Mouse (Mus musculus) adrenal gland, postnatal 36 days (tissue): Measurements from ENCODE around the gene Olfr968. TPM values are rescaled to one million over a fixed set of nuclear protein-coding genes. Genes with fewer than 3 reads are reported as not detected.

ENCODE experiments used
- DNase-seq, 2 experiments: peaks; one replicate each; pipeline ENCODE4 v3.0.0; 2021; ENCODE audit warnings: mixed read lengths in 1 of 2
- long read RNA-seq, 2 experiments: library from polyadenylated mRNA; stranded (forward); transcript quantifications; one replicate each; pipeline ENCODE4 v2.0.0; 2021; ENCODE audit warnings: borderline sequencing depth in 2 of 2
- total RNA-seq, 2 experiments: library from RNA; stranded (reverse); gene quantifications; 2 replicates each; pipeline ENCODE4 v1.2.3; 2021

The Olfr968 gene
- total RNA-seq = not detected
- long read RNA-seq, experiment 1 = 0 reads
- long read RNA-seq, experiment 2 = 0 reads

DNA sequence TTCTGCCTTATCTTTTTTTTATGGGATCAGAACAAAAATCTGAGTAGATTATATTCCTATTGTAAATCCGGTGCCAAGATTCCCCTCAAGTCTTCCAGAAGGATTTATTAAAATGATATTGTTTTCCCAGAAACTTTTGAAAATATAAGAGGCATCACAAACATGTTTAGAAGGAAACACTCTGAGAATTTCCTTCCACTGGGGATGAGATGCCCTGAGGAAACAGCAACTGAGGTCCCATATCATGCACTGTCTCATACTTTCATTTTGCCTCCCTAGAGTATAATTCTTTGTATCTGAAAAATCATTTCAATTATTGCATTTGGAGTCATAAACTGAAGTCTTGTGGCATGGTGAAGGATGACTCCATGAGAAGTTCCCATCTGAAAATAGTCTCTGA, at the start of gene Olfr968:
Olfr968 (minus strand) TSS at position 101 of the 400 bp plus-strand sequence.
- DNase-seq = no peak

GRCm38 (mm10) chr9:39808560-39808959, 25.5 kb upstream of the Olfr968 start, which contains the start of gene Olfr970:
TSS of gene Olfr970 (plus strand) at chr9:39808860.
- DNase-seq = no peak

- DNase-seq = no peak
These were observed 7.5 kb upstream of the Olfr968 start, which contains the start of gene Olfr969 for GRCm38 (mm10) chr9:39790558-39790957. TSS of gene Olfr969 (plus strand) at chr9:39790945.

GRCm38 (mm10) chr9:39746428-39746827, 36.6 kb downstream of the Olfr968 start:
- DNase-seq = no peak

DNA sequence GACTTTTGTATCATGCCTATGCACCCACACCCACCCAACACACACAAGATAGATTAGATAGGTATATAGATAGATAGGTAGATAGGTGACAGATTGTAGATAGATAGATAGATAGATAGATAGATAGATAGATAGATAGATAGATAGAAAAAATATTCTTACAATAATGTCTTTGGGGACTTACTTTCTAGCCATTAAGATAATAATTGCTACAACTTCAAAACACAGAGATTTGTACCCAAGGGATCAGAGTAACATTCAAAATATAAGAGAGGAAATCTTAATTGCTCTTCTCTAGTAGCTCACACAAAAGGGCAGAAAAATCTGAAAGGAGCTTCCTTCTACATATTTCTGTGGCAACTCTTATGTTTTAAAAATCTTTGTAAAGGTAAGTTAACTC, 37.1 kb downstream of the Olfr968 start, which contains the start of gene Olfr967:
Olfr967 (plus strand) TSS at position 301 of the 400 bp plus-strand sequence.
- no peak for DNase-seq

GRCm38 (mm10) chr9:39740741-39741140, 42.3 kb downstream of the Olfr968 start:
- no peak for DNase-seq

DNA sequence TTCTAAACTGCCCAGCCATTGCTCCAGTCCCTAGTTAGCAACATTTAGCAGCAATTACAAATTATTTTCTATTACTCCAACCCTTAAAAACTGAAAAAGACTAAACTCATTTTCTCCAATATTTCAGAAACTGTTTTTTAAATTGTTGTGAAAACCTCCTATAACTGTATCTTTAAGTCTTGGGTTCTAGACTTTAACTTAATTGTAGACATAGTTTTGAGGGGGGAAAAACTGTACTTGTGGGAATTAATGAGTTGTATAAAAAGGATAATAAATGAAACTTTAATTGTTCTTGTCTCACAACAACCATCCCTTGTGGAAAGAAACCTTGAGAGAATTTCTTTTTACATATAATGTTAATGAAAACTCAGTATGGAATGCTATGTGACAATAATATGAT, 52.4 kb downstream of the Olfr968 start, which contains the start of gene Olfr150:
Olfr150 (plus strand) TSS at position 301 of the 400 bp plus-strand sequence.
- no peak for DNase-seq

Other genes starting within 250 kb of the Olfr968 start
- gene Olfr958, start 229.2 kb downstream of the Olfr968 start, total RNA-seq = not detected
- gene Olfr959, start 207.7 kb downstream of the Olfr968 start, total RNA-seq = not detected
- 1 to 10 TPM; 6.6 to 7.9 TPM for gene AW551984, start 178.8 kb downstream of the Olfr968 start, total RNA-seq
- not detected for gene Olfr148, start 172.6 kb downstream of the Olfr968 start, total RNA-seq
- gene Olfr960, start 161.9 kb downstream of the Olfr968 start, total RNA-seq = not detected
- gene Olfr961, start 138.2 kb downstream of the Olfr968 start, total RNA-seq = not detected
- gene Olfr963, start 116.0 kb downstream of the Olfr968 start, total RNA-seq = not detected
- not detected for gene Olfr149, start 76.1 kb downstream of the Olfr968 start, total RNA-seq
- not detected for gene Olfr965, start 71.9 kb downstream of the Olfr968 start, total RNA-seq
- not detected for gene Olfr150, start 52.3 kb downstream of the Olfr968 start, total RNA-seq
- gene Olfr967, start 37.0 kb downstream of the Olfr968 start, total RNA-seq = not detected
- gene Olfr969, start 7.7 kb upstream of the Olfr968 start, total RNA-seq = not detected
- not detected for gene Olfr970, start 25.6 kb upstream of the Olfr968 start, total RNA-seq
- gene Olfr971, start 53.6 kb upstream of the Olfr968 start, total RNA-seq = not detected
- not detected for gene Olfr972, start 83.2 kb upstream of the Olfr968 start, total RNA-seq
- not detected for gene Olfr229, start 124.1 kb upstream of the Olfr968 start, total RNA-seq
- gene Olfr974, start 154.2 kb upstream of the Olfr968 start, total RNA-seq = not detected
- gene Olfr975, start 168.8 kb upstream of the Olfr968 start, total RNA-seq = not detected
- not detected for gene Olfr976, start 177.9 kb upstream of the Olfr968 start, total RNA-seq
- gene Olfr978, start 208.9 kb upstream of the Olfr968 start, total RNA-seq = not detected
- gene Olfr979, start 220.2 kb upstream of the Olfr968 start, total RNA-seq = not detected
- gene Olfr980, start 226.3 kb upstream of the Olfr968 start, total RNA-seq = not detected
- not detected for gene Olfr981, start 238.2 kb upstream of the Olfr968 start, total RNA-seq